Comparison of ENCODE assay signal across 9 mouse cellular contexts in the genomic region with DNA sequence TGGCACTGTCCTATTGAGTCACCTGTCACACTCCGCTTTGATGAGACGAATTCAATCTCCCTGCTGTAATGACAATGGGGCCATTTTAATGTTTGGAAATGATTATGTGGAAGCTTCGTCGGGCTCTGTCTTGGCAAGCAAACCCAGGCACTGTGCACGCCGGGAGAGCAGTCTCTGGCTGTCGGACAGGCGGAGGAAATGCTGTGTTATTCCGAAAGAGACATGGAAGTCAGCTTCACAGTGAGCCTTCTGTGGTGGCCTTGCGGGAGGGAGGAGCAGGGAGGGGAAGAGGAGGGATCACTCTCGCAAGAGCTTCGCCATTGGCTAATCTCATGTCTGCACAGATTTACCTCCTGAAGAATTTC.
DNase-seq lines count a peak whose midpoint lies in the region; ATAC-seq and TF ChIP-seq lines count a peak whose summit lies in the region.
"Had no signal": no experiment of that assay in that cellular context is flagged by ENCODE, and none has a peak within 500 bp of the region (broad histone marks: within the 10 kb centered on the region; RNA-seq: fewer than 3 reads in every experiment).

No protein-coding gene starts in this region.

- no peaks in the 10 kb centered on the region for H3K9me3 ChIP-seq in lung, postnatal 0 days (ENCODE audit: low read length)
- H3K9me3 ChIP-seq in heart, embryonic 15.5 days (replicated peaks), result no peaks in the 10 kb centered on the region
- H3K9me3 ChIP-seq in kidney, embryonic 15.5 days (replicated peaks), result no peaks in the 10 kb centered on the region
- H3K9me3 ChIP-seq: G1E had no signal

- no peak for DNase-seq in lung, postnatal 0 days (ENCODE audit: low spot score)
- no peak for DNase-seq in lung, adult 2 months
- DNase-seq in left cerebral cortex, adult 2 months (ENCODE audit: extremely low spot score in 1 of 2, low spot score in 2 of 2), result peak; percentile 41 to 46
- DNase-seq in right cerebral cortex, postnatal 14 days, result peak; percentile 43
- DNase-seq in urinary bladder, postnatal 36 days (ENCODE audit: low spot score in 2 of 2), result no peak
- DNase-seq in kidney, postnatal 36 days, result no peak

- no peak overlapping the region for H3K27ac ChIP-seq in lung, postnatal 0 days (ENCODE audit: low read length)
- no peak overlapping the region for H3K27ac ChIP-seq in heart, embryonic 15.5 days
- H3K27ac ChIP-seq in left cerebral cortex, adult 2 months, result peak overlapping the region; percentile 21; the same call in 1 of the 2 replicates
- H3K27ac ChIP-seq in kidney, embryonic 15.5 days, result no peak overlapping the region

- H3K9ac ChIP-seq in lung, postnatal 0 days (replicated peaks; ENCODE audit: low read depth), result no peak overlapping the region
- no peak overlapping the region for H3K9ac ChIP-seq in heart, embryonic 15.5 days
- no peak overlapping the region for H3K9ac ChIP-seq in kidney, embryonic 15.5 days

- no peaks in the 10 kb centered on the region for H3K27me3 ChIP-seq in lung, postnatal 0 days (replicated peaks; ENCODE audit: insufficient read depth, low read length)
- H3K27me3 ChIP-seq in heart, embryonic 15.5 days, result no peaks in the 10 kb centered on the region
- no peaks in the 10 kb centered on the region for H3K27me3 ChIP-seq in kidney, embryonic 15.5 days

- no peak for ATAC-seq in lung, postnatal 0 days
- no peak; the same call in 1 of the 2 replicates for ATAC-seq in heart, embryonic 15.5 days (replicated peaks; ENCODE audit: insufficient number of reproducible peaks, insufficient read depth, low FRiP score, low read depth)
- ATAC-seq in kidney, embryonic 15.5 days (replicated peaks; ENCODE audit: low FRiP score), result no peak

- intact Hi-C loops in left cerebral cortex, adult 2 months (cut with DNase I), result loop anchor here (10.0 kb wide), 1 partner anchor 339 kb away; the partner anchor contains the start of gene Nkx2-4

- no peaks in the 10 kb centered on the region for H3K36me3 ChIP-seq in lung, postnatal 0 days (ENCODE audit: insufficient read depth, low read length)
- H3K36me3 ChIP-seq in heart, embryonic 15.5 days, result no peaks in the 10 kb centered on the region
- no peaks in the 10 kb centered on the region for H3K36me3 ChIP-seq in kidney, embryonic 15.5 days
- H3K36me3 ChIP-seq: G1E had no signal

- TF ChIP-seq CTCF in lung, postnatal 0 days (IDR thresholded peaks at IDR 0.05), result no peak
- no peak for TF ChIP-seq CTCF in lung, adult 2 months (IDR thresholded peaks at IDR 0.05; ENCODE audit: insufficient read depth, low read length)
- no peak for TF ChIP-seq CTCF in left cerebral cortex, adult 2 months (IDR thresholded peaks at IDR 0.05)

- H3K4me2 ChIP-seq in lung, postnatal 0 days (replicated peaks; ENCODE audit: low read depth, low read length), result 0 out of 2 replicates have a peak overlapping the region, but pooled peaks have one; percentile 8
- H3K4me2 ChIP-seq in heart, embryonic 15.5 days, result peak overlapping the region; percentile 59
- no peak overlapping the region for H3K4me2 ChIP-seq in kidney, embryonic 15.5 days

- TF ChIP-seq POLR2A in lung, adult 2 months (IDR thresholded peaks at IDR 0.05; ENCODE audit: borderline replicate concordance, extremely low read depth, low read depth, low read length), result no peak

- no peak for TF ChIP-seq EP300 in lung, postnatal 0 days (IDR thresholded peaks at IDR 0.05)

- no peaks in the 10 kb centered on the region for H3K4me1 ChIP-seq in lung, postnatal 0 days (ENCODE audit: insufficient read depth, low read depth, low read length)
- H3K4me1 ChIP-seq in lung, adult 2 months (ENCODE audit: control insufficient read depth, insufficient read depth, low read length), result no peaks in the 10 kb centered on the region
- peaks cover 5% of the 10 kb centered on the region for H3K4me1 ChIP-seq in heart, embryonic 15.5 days (replicated peaks)
- no peaks in the 10 kb centered on the region for H3K4me1 ChIP-seq in kidney, embryonic 15.5 days

- H3K4me3 ChIP-seq in lung, postnatal 0 days (ENCODE audit: low read depth, low read length), result no peak overlapping the region
- no peak overlapping the region for H3K4me3 ChIP-seq in lung, adult 2 months (replicated peaks; ENCODE audit: extremely low read depth, low read depth, low read length)
- peak overlapping the region; percentile 26 for H3K4me3 ChIP-seq in heart, embryonic 15.5 days
- H3K4me3 ChIP-seq in left cerebral cortex, adult 2 months, result peak overlapping the region; percentile 46
- no peak overlapping the region for H3K4me3 ChIP-seq in kidney, embryonic 15.5 days (replicated peaks)

- WGBS in lung, postnatal 0 days, result 50% methylated on average over 12 of the region's 12 CpGs
- WGBS in lung, adult 2 months, result 43% methylated on average over 12 of the region's 12 CpGs
- 39% methylated on average over 12 of the region's 12 CpGs for WGBS in heart, embryonic 15.5 days
- WGBS in kidney, embryonic 15.5 days, result 82% methylated on average over 12 of the region's 12 CpGs

Comparison
In these comparisons a context has a peak if more than half of its experiments do, and no peak if none do; other contexts are left out.
1. DNase-seq: peak in left cerebral cortex, adult 2 months (2 of 2) and right cerebral cortex, postnatal 14 days (single experiment); none in lung, postnatal 0 days (single experiment), lung, adult 2 months (single experiment), urinary bladder, postnatal 36 days (0 of 2) and kidney, postnatal 36 days (0 of 2).
2. H3K4me3 ChIP-seq: peak in heart, embryonic 15.5 days (single experiment) and left cerebral cortex, adult 2 months (single experiment); none in lung, postnatal 0 days (single experiment), lung, adult 2 months (single experiment) and kidney, embryonic 15.5 days (single experiment).